Mouse (Mus musculus): ENCODE measurements at regions not wholly inside any gene's neighbourhood (a gene's known extent, or its start where the extent isn't known, plus 50 kb on each side); places are given as distances from the start of the nearest gene placed in this dataset.
A peak's percentile ranks its signal among the peaks of the same experiment; 100 is the strongest.
"Not testable (repeated sequence)": the region's sequence is repeated elsewhere in the genome, so short reads cannot be mapped to it uniquely, and the experiment has no call there.

- Histone ChIP-seq H3K36me3 (ENCODE audit: control insufficient read depth, insufficient read depth, low read length) (no peaks in the 10 kb centered on the region), H3K4me3 (ENCODE audit: control insufficient read depth, low read depth, low read length) (no peak overlapping the region), H3K4me1 (ENCODE audit: control insufficient read depth, insufficient read depth, low read length) (no peaks in the 10 kb centered on the region), H3K27me3 (ENCODE audit: control insufficient read depth, insufficient read depth, low read length) (no peaks in the 10 kb centered on the region), H3K27ac (ENCODE audit: control insufficient read depth, insufficient read depth, low read depth, low read length) (no peak overlapping the region)
- TF ChIP-seq POLR2A (IDR thresholded peaks at IDR 0.05; ENCODE audit: control insufficient read depth, low read depth, low read length) (no peak), CTCF (IDR thresholded peaks at IDR 0.05; ENCODE audit: control insufficient read depth, insufficient read depth, insufficient replicate concordance, low read depth, low read length) (no peak)
These were observed 162.8 kb downstream of the Akr1d1 start for GRCm38 (mm10) chr6:37692758-37693157.

GRCm38 (mm10) chr6:37696074-37696473 is 166.1 kb downstream of the Akr1d1 start:
- TF ChIP-seq POLR2A (IDR thresholded peaks at IDR 0.05; ENCODE audit: control insufficient read depth, low read depth, low read length) = no peak
- TF ChIP-seq CTCF (IDR thresholded peaks at IDR 0.05; ENCODE audit: control insufficient read depth, insufficient read depth, insufficient replicate concordance, low read depth, low read length) = no peak
- Histone ChIP-seq H3K4me3 (ENCODE audit: control insufficient read depth, low read depth, low read length) (no peak overlapping the region), H3K27ac (ENCODE audit: control insufficient read depth, insufficient read depth, low read depth, low read length) (no peak overlapping the region), H3K36me3 (ENCODE audit: control insufficient read depth, insufficient read depth, low read length) (no peaks in the 10 kb centered on the region), H3K27me3 (ENCODE audit: control insufficient read depth, insufficient read depth, low read length) (no peaks in the 10 kb centered on the region), H3K4me1 (ENCODE audit: control insufficient read depth, insufficient read depth, low read length) (no peaks in the 10 kb centered on the region)

- Histone ChIP-seq H3K27me3 (ENCODE audit: control insufficient read depth, insufficient read depth, low read length) (no peaks in the 10 kb centered on the region), H3K36me3 (ENCODE audit: control insufficient read depth, insufficient read depth, low read length) (no peaks in the 10 kb centered on the region), H3K4me1 (ENCODE audit: control insufficient read depth, insufficient read depth, low read length) (no peaks in the 10 kb centered on the region), H3K4me3 (ENCODE audit: control insufficient read depth, low read depth, low read length) (no peak overlapping the region), H3K27ac (ENCODE audit: control insufficient read depth, insufficient read depth, low read depth, low read length) (no peak overlapping the region)
- TF ChIP-seq POLR2A (IDR thresholded peaks at IDR 0.05; ENCODE audit: control insufficient read depth, low read depth, low read length) = no peak
- TF ChIP-seq CTCF (IDR thresholded peaks at IDR 0.05; ENCODE audit: control insufficient read depth, insufficient read depth, insufficient replicate concordance, low read depth, low read length) = no peak
These were observed 166.7 kb upstream of the Trim24 start for GRCm38 (mm10) chr6:37703946-37704345.

- Histone ChIP-seq H3K36me3 (ENCODE audit: control insufficient read depth, insufficient read depth, low read length) (no peaks in the 10 kb centered on the region), H3K4me3 (ENCODE audit: control insufficient read depth, low read depth, low read length) (no peak overlapping the region), H3K4me1 (ENCODE audit: control insufficient read depth, insufficient read depth, low read length) (no peaks in the 10 kb centered on the region), H3K27ac (ENCODE audit: control insufficient read depth, insufficient read depth, low read depth, low read length) (0 out of 2 replicates have a peak overlapping the region, but pooled peaks have one; percentile 44), H3K27me3 (ENCODE audit: control insufficient read depth, insufficient read depth, low read length) (no peaks in the 10 kb centered on the region)
- TF ChIP-seq CTCF (IDR thresholded peaks at IDR 0.05; ENCODE audit: control insufficient read depth, insufficient read depth, insufficient replicate concordance, low read depth, low read length) (no peak), POLR2A (IDR thresholded peaks at IDR 0.05; ENCODE audit: control insufficient read depth, low read depth, low read length) (no peak)
These were observed 164.9 kb upstream of the Trim24 start for GRCm38 (mm10) chr6:37705733-37706145.

- H3K27ac ChIP-seq (ENCODE audit: control insufficient read depth, insufficient read depth, low read depth, low read length); H3K4me3 ChIP-seq (ENCODE audit: control insufficient read depth, low read depth, low read length); H3K36me3 ChIP-seq (ENCODE audit: control insufficient read depth, insufficient read depth, low read length); H3K4me1 ChIP-seq (ENCODE audit: control insufficient read depth, insufficient read depth, low read length); H3K27me3 ChIP-seq (ENCODE audit: control insufficient read depth, insufficient read depth, low read length): not testable (repeated sequence)
These were observed 162.9 kb upstream of the Trim24 start for GRCm38 (mm10) chr6:37707671-37708070.

GRCm38 (mm10) chr6:37711766-37712165 is 158.8 kb upstream of the Trim24 start:
- no peaks in the 10 kb centered on the region for H3K4me1 ChIP-seq (ENCODE audit: control insufficient read depth, insufficient read depth, low read length)
- H3K4me3 ChIP-seq (ENCODE audit: control insufficient read depth, low read depth, low read length) = no peak overlapping the region
- TF ChIP-seq CTCF (IDR thresholded peaks at IDR 0.05; ENCODE audit: control insufficient read depth, insufficient read depth, insufficient replicate concordance, low read depth, low read length) = no peak
- no peak for TF ChIP-seq POLR2A (IDR thresholded peaks at IDR 0.05; ENCODE audit: control insufficient read depth, low read depth, low read length)

GRCm38 (mm10) chr6:37713411-37713810 is 157.2 kb upstream of the Trim24 start:
- no peak for TF ChIP-seq POLR2A (IDR thresholded peaks at IDR 0.05; ENCODE audit: control insufficient read depth, low read depth, low read length)
- no peak for TF ChIP-seq CTCF (IDR thresholded peaks at IDR 0.05; ENCODE audit: control insufficient read depth, insufficient read depth, insufficient replicate concordance, low read depth, low read length)
- no peak overlapping the region for H3K27ac ChIP-seq (ENCODE audit: control insufficient read depth, insufficient read depth, low read depth, low read length)

More at GRCm38 (mm10) chr6:37711766-37712165, 158.8 kb upstream of the Trim24 start:
- Histone ChIP-seq H3K27me3 (ENCODE audit: control insufficient read depth, insufficient read depth, low read length) (no peaks in the 10 kb centered on the region), H3K36me3 (ENCODE audit: control insufficient read depth, insufficient read depth, low read length) (no peaks in the 10 kb centered on the region), H3K27ac (ENCODE audit: control insufficient read depth, insufficient read depth, low read depth, low read length) (no peak overlapping the region)

More at GRCm38 (mm10) chr6:37713411-37713810, 157.2 kb upstream of the Trim24 start:
- Histone ChIP-seq H3K4me1 (ENCODE audit: control insufficient read depth, insufficient read depth, low read length) (no peaks in the 10 kb centered on the region), H3K4me3 (ENCODE audit: control insufficient read depth, low read depth, low read length) (no peak overlapping the region), H3K36me3 (ENCODE audit: control insufficient read depth, insufficient read depth, low read length) (no peaks in the 10 kb centered on the region), H3K27me3 (ENCODE audit: control insufficient read depth, insufficient read depth, low read length) (no peaks in the 10 kb centered on the region)
